Mouse (Mus musculus): Measurements from ENCODE around the gene Kdm4b. TPM values are rescaled to one million over a fixed set of nuclear protein-coding genes. Genes with fewer than 3 reads are reported as not detected.

Gene Kdm4b
- polyA plus RNA-seq, 1 experiment from 2014 or later: 71.5 TPM

- H3K27ac ChIP-seq (replicated peaks): no peak overlapping the region
- H3K9me3 ChIP-seq: no peaks in the 10 kb centered on the region
- H3K4me2 ChIP-seq: peak overlapping the region; percentile 52
- 1% methylated on average over 46 of the region's 47 CpGs for WGBS
- H3K4me3 ChIP-seq: peak overlapping the region; percentile 26
- no peaks in the 10 kb centered on the region for H3K27me3 ChIP-seq
- peaks cover 11% of the 10 kb centered on the region for H3K4me1 ChIP-seq (replicated peaks)
- H3K9ac ChIP-seq: peak overlapping the region; percentile 30
- peak; percentile 72 for ATAC-seq (ENCODE audit: low FRiP score, low read depth)
- H3K36me3 ChIP-seq: peaks cover 72% of the 10 kb centered on the region
Observed at GRCm38 (mm10) chr17:56425584-56425914, 99.7 kb downstream of the Kdm4b start.

- peak overlapping the region; percentile 52 for H3K4me2 ChIP-seq
- H3K4me1 ChIP-seq (replicated peaks): peaks cover 11% of the 10 kb centered on the region
- peaks cover 72% of the 10 kb centered on the region for H3K36me3 ChIP-seq
- 31% methylated on average over 3 of the region's 3 CpGs for WGBS
- peak overlapping the region; percentile 26 for H3K4me3 ChIP-seq
- H3K9ac ChIP-seq: peak overlapping the region; percentile 30
- ATAC-seq (ENCODE audit: low FRiP score, low read depth): no peak; the same call in 1 of the 2 replicates
- H3K27me3 ChIP-seq: no peaks in the 10 kb centered on the region
- no peak overlapping the region for H3K27ac ChIP-seq (replicated peaks)
- no peaks in the 10 kb centered on the region for H3K9me3 ChIP-seq
Observed at GRCm38 (mm10) chr17:56425941-56426340, 100.1 kb downstream of the Kdm4b start.

DNA sequence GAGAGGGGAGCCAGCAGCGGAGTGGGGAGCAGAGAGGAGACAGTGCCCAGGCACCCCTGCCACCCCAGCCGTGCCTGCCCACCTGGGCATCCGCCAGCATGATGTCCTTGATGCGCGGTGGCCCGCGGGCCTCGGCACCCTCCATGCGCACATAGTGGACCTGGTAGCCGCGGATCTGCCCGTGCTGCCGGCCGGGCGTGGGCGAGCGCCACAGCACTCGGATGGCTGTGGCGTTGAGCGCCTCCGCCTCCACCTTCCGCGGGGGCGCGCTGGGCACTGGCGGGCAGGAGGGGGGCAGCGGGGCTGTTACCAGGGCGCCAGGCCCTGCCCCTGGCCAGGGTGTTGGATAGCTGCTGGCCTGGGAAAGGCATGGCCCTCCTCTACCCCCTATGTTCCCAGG lies 102.0 kb downstream of the Kdm4b start:
- WGBS: 78% methylated on average over 28 of the region's 28 CpGs

DNA sequence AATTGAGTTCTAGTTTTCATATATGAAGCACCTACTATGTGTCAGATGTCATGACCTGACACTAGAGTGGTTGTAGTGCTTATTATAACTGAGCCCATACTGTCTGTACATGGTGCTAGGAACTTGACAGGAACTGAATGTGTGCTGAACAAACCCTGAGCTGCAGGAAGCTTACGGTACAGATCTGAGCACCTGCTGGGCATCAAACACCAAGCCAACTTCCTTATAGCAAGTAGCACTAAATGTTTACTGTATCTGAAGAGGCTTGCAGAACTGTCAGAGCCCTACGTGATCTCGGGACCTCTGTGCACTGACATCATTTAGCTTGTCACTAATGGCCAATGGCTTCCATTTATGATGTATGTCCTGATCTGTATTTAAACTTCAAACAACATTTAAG lies 105.7 kb downstream of the Kdm4b start:
- Histone ChIP-seq H3K27me3 (no peaks in the 10 kb centered on the region), H3K4me3 (no peak overlapping the region), H3K9me3 (no peaks in the 10 kb centered on the region), H3K4me1 (replicated peaks) (no peaks in the 10 kb centered on the region), H3K36me3 (peaks cover 75% of the 10 kb centered on the region), H3K9ac (no peak overlapping the region), H3K27ac (replicated peaks) (no peak overlapping the region), H3K4me2 (no peak overlapping the region)
- WGBS: 77% methylated on average over 3 of the region's 3 CpGs
- no peak for ATAC-seq (ENCODE audit: low FRiP score, low read depth)

More for the DNA sequence above, 102.0 kb downstream of the Kdm4b start:
- H3K9me3 ChIP-seq: no peaks in the 10 kb centered on the region
- H3K9ac ChIP-seq: no peak overlapping the region
- H3K36me3 ChIP-seq: peaks cover 69% of the 10 kb centered on the region
- no peak overlapping the region for H3K27ac ChIP-seq (replicated peaks)
- H3K4me2 ChIP-seq: no peak overlapping the region
- no peak overlapping the region for H3K4me3 ChIP-seq
- ATAC-seq (ENCODE audit: low FRiP score, low read depth): no peak
- H3K4me1 ChIP-seq (replicated peaks): peaks cover 11% of the 10 kb centered on the region
- no peaks in the 10 kb centered on the region for H3K27me3 ChIP-seq

GRCm38 (mm10) chr17:56439731-56440460 lies 114.0 kb downstream of the Kdm4b start:
- no peaks in the 10 kb centered on the region for H3K27me3 ChIP-seq
- no peak for ATAC-seq (ENCODE audit: low FRiP score, low read depth)
- H3K4me2 ChIP-seq: no peak overlapping the region
- no peaks in the 10 kb centered on the region for H3K9me3 ChIP-seq
- no peak overlapping the region for H3K4me3 ChIP-seq
- 25% methylated on average over 15 of the region's 15 CpGs for WGBS
- H3K27ac ChIP-seq (replicated peaks): peak overlapping the region; percentile 36
- no peak overlapping the region for H3K9ac ChIP-seq
- H3K36me3 ChIP-seq: peaks cover 41% of the 10 kb centered on the region
- H3K4me1 ChIP-seq (replicated peaks): peaks cover 36% of the 10 kb centered on the region

DNA sequence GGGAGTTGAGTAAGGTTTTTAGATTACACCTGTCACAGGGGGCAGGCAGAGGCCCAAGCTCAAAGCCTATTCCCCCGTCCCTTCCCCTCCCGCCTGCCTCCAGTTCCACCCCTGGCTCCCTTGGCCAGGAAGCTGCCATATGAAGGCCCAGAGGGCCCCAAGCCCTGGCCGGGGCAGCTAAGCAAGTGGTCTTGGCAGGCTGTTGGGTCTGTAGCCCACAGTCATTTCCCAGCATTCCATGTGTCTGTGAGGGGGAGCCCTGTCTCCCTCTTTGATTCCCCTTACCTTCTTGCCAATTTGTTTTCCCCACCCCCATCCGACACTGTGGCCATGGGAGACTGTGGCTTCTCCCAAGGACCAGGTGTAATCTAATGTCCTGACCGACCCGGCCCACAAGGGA lies 116.5 kb downstream of the Kdm4b start:
- 68% methylated on average over 6 of the region's 6 CpGs for WGBS
- no peak overlapping the region for H3K4me3 ChIP-seq
- H3K36me3 ChIP-seq: peaks cover 27% of the 10 kb centered on the region

DNA sequence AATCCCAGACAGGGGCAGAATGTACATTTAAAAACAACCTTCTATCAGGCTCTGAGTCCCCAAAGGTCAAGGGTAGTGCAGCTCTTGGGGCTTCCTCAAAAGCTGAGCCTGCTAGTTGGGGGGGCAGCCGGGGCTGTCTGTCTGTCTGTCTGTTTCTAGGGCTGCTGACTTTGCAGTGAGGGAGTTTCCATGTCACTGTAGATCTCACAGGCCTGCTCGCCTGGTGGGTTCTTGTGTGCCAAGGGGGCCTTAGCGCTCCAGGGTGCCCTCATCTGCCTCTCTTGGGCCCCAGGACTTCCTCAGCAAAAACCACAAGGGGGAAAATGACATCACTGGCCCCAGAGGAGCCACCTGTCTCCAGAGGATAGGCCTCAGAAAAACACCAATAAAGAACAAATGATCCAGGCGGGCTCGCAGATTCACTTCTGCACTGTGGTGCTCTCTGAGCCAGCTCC lies 117.5 kb downstream of the Kdm4b start:
- no peak overlapping the region for H3K4me2 ChIP-seq
- H3K9me3 ChIP-seq: no peaks in the 10 kb centered on the region
- peaks cover 31% of the 10 kb centered on the region for H3K36me3 ChIP-seq
- peak overlapping the region; percentile 26; the same call in 1 of the 2 replicates for H3K27ac ChIP-seq (replicated peaks)
- 83% methylated on average over 5 of the region's 5 CpGs for WGBS
- no peak overlapping the region for H3K9ac ChIP-seq
- H3K4me1 ChIP-seq (replicated peaks): peaks cover 50% of the 10 kb centered on the region
- no peak for ATAC-seq (ENCODE audit: low FRiP score, low read depth)
- no peaks in the 10 kb centered on the region for H3K27me3 ChIP-seq
- H3K4me3 ChIP-seq: no peak overlapping the region

More for the DNA sequence above, 116.5 kb downstream of the Kdm4b start:
- 0 out of 2 replicates have a peak, but pooled peaks have one; percentile 9 for ATAC-seq (ENCODE audit: low FRiP score, low read depth)
- Histone ChIP-seq H3K9me3 (no peaks in the 10 kb centered on the region), H3K9ac (no peak overlapping the region), H3K27ac (replicated peaks) (0 out of 2 replicates have a peak overlapping the region, but pooled peaks have one; percentile 15), H3K27me3 (no peaks in the 10 kb centered on the region), H3K4me1 (replicated peaks) (peaks cover 50% of the 10 kb centered on the region), H3K4me2 (no peak overlapping the region)

DNA sequence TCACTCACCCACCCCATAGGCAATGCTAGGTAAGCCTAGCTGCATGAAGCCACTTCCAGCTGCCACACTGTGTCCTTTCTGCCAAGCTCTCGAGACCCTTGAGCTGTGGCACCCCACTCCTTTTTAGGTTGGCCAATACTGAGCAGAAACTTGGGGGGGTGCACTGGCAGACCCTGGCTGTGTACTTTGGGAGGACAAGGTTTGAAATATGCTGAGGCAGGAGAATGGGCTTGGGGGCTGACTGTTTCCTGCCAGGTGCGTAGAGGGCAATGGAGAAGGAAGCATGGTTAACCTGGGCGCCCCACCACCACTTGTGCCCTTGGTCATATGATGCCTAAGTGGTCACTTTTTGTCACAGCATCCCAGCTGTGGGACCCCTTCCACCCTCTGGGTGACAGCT lies 118.9 kb downstream of the Kdm4b start:
- 0 out of 2 replicates have a peak, but pooled peaks have one; percentile 7 for ATAC-seq (ENCODE audit: low FRiP score, low read depth)
- H3K27me3 ChIP-seq: no peaks in the 10 kb centered on the region
- peaks cover 44% of the 10 kb centered on the region for H3K36me3 ChIP-seq
- 0 out of 2 replicates have a peak overlapping the region, but pooled peaks have one; percentile 14 for H3K27ac ChIP-seq (replicated peaks)
- no peak overlapping the region for H3K9ac ChIP-seq
- no peak overlapping the region for H3K4me2 ChIP-seq
- 97% methylated on average over 3 of the region's 3 CpGs for WGBS
- H3K4me1 ChIP-seq (replicated peaks): peaks cover 44% of the 10 kb centered on the region
- H3K9me3 ChIP-seq: no peaks in the 10 kb centered on the region
- no peak overlapping the region for H3K4me3 ChIP-seq

DNA sequence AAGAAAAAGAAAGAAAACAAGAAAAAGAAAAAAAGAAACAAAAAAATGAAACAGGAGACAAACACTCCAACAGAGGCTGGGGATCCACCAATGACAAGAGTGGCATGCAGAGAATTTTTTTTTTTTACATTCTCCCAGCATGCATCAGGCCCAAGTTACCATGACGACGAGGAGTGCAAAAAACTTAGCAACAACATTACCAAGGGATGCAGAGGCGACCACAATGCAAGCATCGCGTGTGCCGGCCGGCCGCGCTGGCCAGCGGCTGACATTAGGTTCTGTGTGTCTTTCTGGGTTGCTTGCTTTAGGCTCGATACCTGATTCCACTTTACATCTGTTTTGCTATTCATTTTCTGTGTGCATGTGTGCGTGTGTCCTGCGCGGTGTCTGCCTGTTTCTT lies 119.5 kb downstream of the Kdm4b start:
- ATAC-seq (ENCODE audit: low FRiP score, low read depth): peak; percentile 39; the same call in 1 of the 2 replicates
- Histone ChIP-seq H3K4me2 (no peak overlapping the region), H3K4me3 (no peak overlapping the region), H3K9ac (no peak overlapping the region), H3K27me3 (no peaks in the 10 kb centered on the region), H3K9me3 (no peaks in the 10 kb centered on the region), H3K4me1 (replicated peaks) (peaks cover 38% of the 10 kb centered on the region), H3K27ac (replicated peaks) (no peak overlapping the region), H3K36me3 (peaks cover 51% of the 10 kb centered on the region)
- 29% methylated on average over 14 of the region's 14 CpGs for WGBS

DNA sequence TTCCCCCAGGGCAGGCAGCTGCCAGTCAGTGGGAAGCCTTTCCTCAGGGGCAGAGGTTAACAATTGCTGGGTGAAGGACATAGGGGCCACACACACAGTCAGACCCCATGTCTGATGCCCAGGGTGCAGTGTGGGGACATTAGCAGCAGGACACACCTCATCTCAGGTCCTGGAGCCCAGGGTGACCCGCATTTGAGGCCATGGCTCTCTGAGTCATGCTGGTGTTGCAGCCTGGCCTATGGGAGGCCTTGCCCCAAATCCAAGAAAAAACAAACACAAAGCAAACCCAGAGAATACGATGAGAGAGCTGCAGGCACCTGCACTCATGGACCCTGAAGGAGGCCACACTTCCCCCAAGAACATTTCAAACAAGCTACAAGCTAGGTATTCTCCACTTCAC lies 121.9 kb downstream of the Kdm4b start:
- 88% methylated on average over 2 of the region's 2 CpGs for WGBS
- no peak overlapping the region for H3K4me3 ChIP-seq
- H3K36me3 ChIP-seq: peaks cover 74% of the 10 kb centered on the region
- no peak overlapping the region for H3K9ac ChIP-seq
- no peaks in the 10 kb centered on the region for H3K27me3 ChIP-seq
- ATAC-seq (ENCODE audit: low FRiP score, low read depth): no peak
- no peak overlapping the region for H3K4me2 ChIP-seq
- H3K9me3 ChIP-seq: no peaks in the 10 kb centered on the region
- peaks cover 16% of the 10 kb centered on the region for H3K4me1 ChIP-seq (replicated peaks)
- no peak overlapping the region for H3K27ac ChIP-seq (replicated peaks)

Data from hindbrain, embryonic 15.5 days (tissue).